Mouse (Mus musculus): ENCODE data around the gene Ankrd12. TPM values are rescaled to one million over a fixed set of nuclear protein-coding genes. Genes with fewer than 3 reads are reported as not detected.

Ankrd12 gene
- 48.0 and 52.9 TPM in 2 replicates for polyA plus RNA-seq (2016; fragmentation: Nextera tagmentation; extraction: Ambion mirVana)

GRCm38 (mm10) chr17:66076934-66077333 is at the start of gene Ankrd12:
Gene Ankrd12, minus strand, starts transcription at chr17:66077089.
- H3K4me2 ChIP-seq, result peak within 1 kb of the TSS; percentile 87
- H3K9me3 ChIP-seq, result no peaks in the 10 kb centered on the region
- H3K27me3 ChIP-seq, result no peaks in the 10 kb centered on the region; the same call in 1 of the 2 replicates
- WGBS, result 3% methylated on average over 52 of the region's 53 CpGs
- H3K4me3 ChIP-seq (replicated peaks), result peak within 1 kb of the TSS; percentile 98
- peak within 1 kb of the TSS; percentile 83 for H3K9ac ChIP-seq
- H3K36me3 ChIP-seq (replicated peaks), result peaks cover 18% of the 10 kb centered on the region
- peaks cover 15% of the 10 kb centered on the region for H3K4me1 ChIP-seq
- ATAC-seq (ENCODE audit: low FRiP score), result peak; percentile 99
- peak within 1 kb of the TSS; percentile 94 for H3K27ac ChIP-seq

- WGBS, result 74% methylated on average over 5 of the region's 5 CpGs
- H3K9me3 ChIP-seq, result no peaks in the 10 kb centered on the region
- no peak overlapping the region for H3K27ac ChIP-seq
- ATAC-seq (ENCODE audit: low FRiP score), result no peak
- peaks cover 14% of the 10 kb centered on the region for H3K4me1 ChIP-seq
- peaks cover 36% of the 10 kb centered on the region for H3K36me3 ChIP-seq (replicated peaks)
- no peak overlapping the region for H3K4me3 ChIP-seq (replicated peaks)
- no peaks in the 10 kb centered on the region for H3K27me3 ChIP-seq
- H3K9ac ChIP-seq, result no peak overlapping the region
- H3K4me2 ChIP-seq, result peak overlapping the region; percentile 70; the same call in 1 of the 2 replicates
Measured at GRCm38 (mm10) chr17:66125211-66125610, 48.3 kb upstream of the Ankrd12 start.

GRCm38 (mm10) chr17:66123816-66124610 is 47.1 kb upstream of the Ankrd12 start:
- WGBS, result 2% methylated on average over 20 of the region's 20 CpGs
- Histone ChIP-seq H3K9ac (peak overlapping the region; percentile 65), H3K4me1 (peaks cover 14% of the 10 kb centered on the region), H3K36me3 (replicated peaks) (peaks cover 40% of the 10 kb centered on the region), H3K9me3 (no peaks in the 10 kb centered on the region), H3K4me3 (replicated peaks) (peak overlapping the region; percentile 67), H3K27ac (peak overlapping the region; percentile 77), H3K27me3 (no peaks in the 10 kb centered on the region), H3K4me2 (peak overlapping the region; percentile 70)
- peak; percentile 50 for ATAC-seq (ENCODE audit: low FRiP score)

GRCm38 (mm10) chr17:66123066-66123815 is 46.4 kb upstream of the Ankrd12 start, which contains the start of gene Ddx11:
Gene Ddx11, plus strand, starts transcription at chr17:66123520.
- ATAC-seq (ENCODE audit: low FRiP score), result peak; percentile 89
- peak within 1 kb of the TSS; percentile 67 for H3K4me3 ChIP-seq (replicated peaks)

GRCm38 (mm10) chr17:66120701-66121100 is 43.8 kb upstream of the Ankrd12 start:
- no peak overlapping the region for H3K27ac ChIP-seq
- peaks cover 48% of the 10 kb centered on the region for H3K36me3 ChIP-seq (replicated peaks)
- H3K4me1 ChIP-seq, result peaks cover 14% of the 10 kb centered on the region
- 86% methylated on average over 1 of the region's 1 CpGs for WGBS
- no peak overlapping the region for H3K9ac ChIP-seq
- no peak for ATAC-seq (ENCODE audit: low FRiP score)
- H3K27me3 ChIP-seq, result no peaks in the 10 kb centered on the region
- no peak overlapping the region for H3K4me2 ChIP-seq
- H3K4me3 ChIP-seq (replicated peaks), result no peak overlapping the region
- no peaks in the 10 kb centered on the region for H3K9me3 ChIP-seq

More at GRCm38 (mm10) chr17:66123066-66123815, 46.4 kb upstream of the Ankrd12 start, which contains the start of gene Ddx11:
- H3K27me3 ChIP-seq, result no peaks in the 10 kb centered on the region
- peak within 1 kb of the TSS; percentile 65 for H3K9ac ChIP-seq
- H3K9me3 ChIP-seq, result no peaks in the 10 kb centered on the region
- H3K4me1 ChIP-seq, result peaks cover 14% of the 10 kb centered on the region
- H3K36me3 ChIP-seq (replicated peaks), result peaks cover 42% of the 10 kb centered on the region
- WGBS, result 6% methylated on average over 45 of the region's 45 CpGs
- H3K4me2 ChIP-seq, result peak within 1 kb of the TSS; percentile 70
- H3K27ac ChIP-seq, result peak within 1 kb of the TSS; percentile 77

GRCm38 (mm10) chr17:66118991-66119390 is 42.1 kb upstream of the Ankrd12 start:
- Histone ChIP-seq H3K9ac (no peak overlapping the region), H3K9me3 (no peaks in the 10 kb centered on the region), H3K4me3 (replicated peaks) (no peak overlapping the region), H3K4me2 (no peak overlapping the region), H3K4me1 (peaks cover 3% of the 10 kb centered on the region), H3K27ac (no peak overlapping the region), H3K27me3 (no peaks in the 10 kb centered on the region), H3K36me3 (replicated peaks) (peaks cover 65% of the 10 kb centered on the region)
- ATAC-seq (ENCODE audit: low FRiP score), result no peak
- WGBS, result 88% methylated on average over 8 of the region's 8 CpGs

GRCm38 (mm10) chr17:66112166-66112565 is 35.3 kb upstream of the Ankrd12 start:
- H3K9me3 ChIP-seq, result no peaks in the 10 kb centered on the region
- ATAC-seq (ENCODE audit: low FRiP score), result no peak
- no peaks in the 10 kb centered on the region for H3K27me3 ChIP-seq
- no peak overlapping the region for H3K27ac ChIP-seq
- peak overlapping the region; percentile 64 for H3K4me2 ChIP-seq
- H3K36me3 ChIP-seq (replicated peaks), result peaks cover 35% of the 10 kb centered on the region
- 53% methylated on average over 4 of the region's 4 CpGs for WGBS
- H3K9ac ChIP-seq, result peak overlapping the region; percentile 79
- H3K4me1 ChIP-seq, result peaks cover 14% of the 10 kb centered on the region
- peak overlapping the region; percentile 85 for H3K4me3 ChIP-seq (replicated peaks)

- under 1% methylated on average over 39 of the region's 41 CpGs for WGBS
- H3K4me3 ChIP-seq (replicated peaks), result peak within 1 kb of the TSS; percentile 85
Measured at GRCm38 (mm10) chr17:66111402-66111959, 34.6 kb upstream of the Ankrd12 start, which contains the start of gene Washc1. Gene Washc1, plus strand, starts transcription at chr17:66111545.

GRCm38 (mm10) chr17:66110746-66111145 is 33.9 kb upstream of the Ankrd12 start:
- H3K36me3 ChIP-seq (replicated peaks), result peaks cover 21% of the 10 kb centered on the region
- H3K9ac ChIP-seq, result peak overlapping the region; percentile 79; the same call in 1 of the 2 replicates
- no peaks in the 10 kb centered on the region for H3K9me3 ChIP-seq
- H3K4me1 ChIP-seq, result peaks cover 14% of the 10 kb centered on the region
- no peaks in the 10 kb centered on the region for H3K27me3 ChIP-seq
- peak overlapping the region; percentile 64 for H3K4me2 ChIP-seq
- peak; percentile 27; the same call in 1 of the 2 replicates for ATAC-seq (ENCODE audit: low FRiP score)
- 62% methylated on average over 6 of the region's 6 CpGs for WGBS
- H3K27ac ChIP-seq, result 0 out of 2 replicates have a peak overlapping the region, but pooled peaks have one; percentile 19
- H3K4me3 ChIP-seq (replicated peaks), result peak overlapping the region; percentile 85

More at GRCm38 (mm10) chr17:66111402-66111959, 34.6 kb upstream of the Ankrd12 start, which contains the start of gene Washc1:
- H3K36me3 ChIP-seq (replicated peaks), result peaks cover 29% of the 10 kb centered on the region
- peak within 1 kb of the TSS; percentile 79 for H3K9ac ChIP-seq
- peak; percentile 99 for ATAC-seq (ENCODE audit: low FRiP score)
- H3K9me3 ChIP-seq, result no peaks in the 10 kb centered on the region
- peak within 1 kb of the TSS; percentile 64 for H3K4me2 ChIP-seq
- H3K27me3 ChIP-seq, result no peaks in the 10 kb centered on the region
- peak within 1 kb of the TSS; percentile 75; the same call in 1 of the 2 replicates for H3K27ac ChIP-seq
- peaks cover 14% of the 10 kb centered on the region for H3K4me1 ChIP-seq

- Histone ChIP-seq H3K4me1 (peaks cover 14% of the 10 kb centered on the region), H3K9ac (no peak overlapping the region), H3K27ac (no peak overlapping the region), H3K27me3 (no peaks in the 10 kb centered on the region), H3K4me3 (replicated peaks) (no peak overlapping the region), H3K9me3 (no peaks in the 10 kb centered on the region), H3K36me3 (replicated peaks) (no peaks in the 10 kb centered on the region), H3K4me2 (no peak overlapping the region)
- no peak for ATAC-seq (ENCODE audit: low FRiP score)
- WGBS, result 79% methylated on average over 4 of the region's 4 CpGs
Measured at GRCm38 (mm10) chr17:66108198-66108597, 31.3 kb upstream of the Ankrd12 start.

GRCm38 (mm10) chr17:66107466-66107865 is 30.6 kb upstream of the Ankrd12 start:
- Histone ChIP-seq H3K4me1 (peaks cover 11% of the 10 kb centered on the region), H3K27me3 (no peaks in the 10 kb centered on the region), H3K9ac (no peak overlapping the region), H3K4me2 (no peak overlapping the region), H3K36me3 (replicated peaks) (no peaks in the 10 kb centered on the region), H3K9me3 (no peaks in the 10 kb centered on the region), H3K27ac (no peak overlapping the region), H3K4me3 (replicated peaks) (no peak overlapping the region)
- ATAC-seq (ENCODE audit: low FRiP score), result no peak
- WGBS, result 70% methylated on average over 8 of the region's 8 CpGs
